Mouse (Mus musculus): ENCODE measurements at regions not wholly inside any gene's neighbourhood (a gene's known extent, or its start where the extent isn't known, plus 50 kb on each side); places are given as distances from the start of the nearest gene placed in this dataset.
A peak's percentile ranks its signal among the peaks of the same experiment; 100 is the strongest.

GRCm38 (mm10) chr1:67477006-67477405, 354.2 kb downstream of the Cps1 start:
- H3K36me3 ChIP-seq, result no peaks in the 10 kb centered on the region
- ATAC-seq (ENCODE audit: low FRiP score, low read depth), result no peak
- no peaks in the 10 kb centered on the region for H3K4me1 ChIP-seq (replicated peaks)
- 66% methylated on average over 11 of the region's 11 CpGs for WGBS
- 0 out of 2 replicates have a peak overlapping the region, but pooled peaks have one; percentile 1 for H3K4me2 ChIP-seq
- no peaks in the 10 kb centered on the region for H3K9me3 ChIP-seq
- no peak overlapping the region for H3K4me3 ChIP-seq
- no peak overlapping the region for H3K27ac ChIP-seq (replicated peaks)
- H3K9ac ChIP-seq, result no peak overlapping the region
- H3K27me3 ChIP-seq, result no peaks in the 10 kb centered on the region

- H3K9me3 ChIP-seq, result no peaks in the 10 kb centered on the region
- H3K27ac ChIP-seq (replicated peaks), result no peak overlapping the region
- H3K9ac ChIP-seq, result no peak overlapping the region
- H3K4me2 ChIP-seq, result no peak overlapping the region
- no peaks in the 10 kb centered on the region for H3K36me3 ChIP-seq
- no peaks in the 10 kb centered on the region for H3K4me1 ChIP-seq (replicated peaks)
- no peaks in the 10 kb centered on the region for H3K27me3 ChIP-seq
- WGBS, result 94% methylated on average over 3 of the region's 3 CpGs
- H3K4me3 ChIP-seq, result no peak overlapping the region
- no peak for ATAC-seq (ENCODE audit: low FRiP score, low read depth)
Observed at GRCm38 (mm10) chr1:67477966-67478365, 355.1 kb downstream of the Cps1 start.

GRCm38 (mm10) chr1:67481974-67482373, 359.1 kb downstream of the Cps1 start:
- Histone ChIP-seq H3K4me2 (no peak overlapping the region), H3K27ac (replicated peaks) (no peak overlapping the region), H3K36me3 (no peaks in the 10 kb centered on the region), H3K9me3 (no peaks in the 10 kb centered on the region), H3K4me1 (replicated peaks) (no peaks in the 10 kb centered on the region), H3K9ac (no peak overlapping the region), H3K27me3 (no peaks in the 10 kb centered on the region), H3K4me3 (no peak overlapping the region)
- no peak for ATAC-seq (ENCODE audit: low FRiP score, low read depth)
- WGBS, result 89% methylated on average over 1 of the region's 1 CpGs

DNA sequence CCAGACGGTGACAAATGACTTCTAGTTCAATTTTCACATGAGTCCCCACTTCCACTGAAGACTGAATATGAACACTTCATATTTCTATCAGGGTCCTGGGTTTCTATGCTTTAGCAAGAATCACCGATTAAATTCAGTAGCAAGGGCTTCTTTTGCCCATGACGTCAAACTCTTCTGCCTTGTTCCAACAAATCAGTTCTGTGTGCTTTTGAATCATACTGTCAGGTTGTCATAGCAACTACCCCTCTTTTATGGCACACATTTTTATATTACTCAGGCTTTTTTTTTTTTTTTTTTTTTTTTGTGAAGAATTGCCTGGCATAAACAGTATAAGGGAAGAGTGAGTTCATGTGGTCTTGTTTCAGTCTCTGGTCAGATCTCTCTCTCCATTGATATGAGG, 381.3 kb downstream of the Cps1 start:
- no peaks in the 10 kb centered on the region for H3K9me3 ChIP-seq
- WGBS, result 74% methylated on average over 3 of the region's 3 CpGs
- no peaks in the 10 kb centered on the region for H3K36me3 ChIP-seq
- H3K9ac ChIP-seq, result no peak overlapping the region
- no peak for ATAC-seq (ENCODE audit: low FRiP score, low read depth)
- H3K27ac ChIP-seq (replicated peaks), result no peak overlapping the region
- H3K4me2 ChIP-seq, result no peak overlapping the region
- no peaks in the 10 kb centered on the region for H3K4me1 ChIP-seq (replicated peaks)
- H3K4me3 ChIP-seq, result no peak overlapping the region
- H3K27me3 ChIP-seq, result no peaks in the 10 kb centered on the region

GRCm38 (mm10) chr1:67505746-67506145, 382.9 kb downstream of the Cps1 start:
- Histone ChIP-seq H3K9me3 (no peaks in the 10 kb centered on the region), H3K27ac (replicated peaks) (no peak overlapping the region), H3K4me3 (no peak overlapping the region), H3K27me3 (no peaks in the 10 kb centered on the region), H3K4me1 (replicated peaks) (no peaks in the 10 kb centered on the region), H3K4me2 (no peak overlapping the region), H3K36me3 (no peaks in the 10 kb centered on the region), H3K9ac (no peak overlapping the region)
- 71% methylated on average over 2 of the region's 2 CpGs for WGBS
- ATAC-seq (ENCODE audit: low FRiP score, low read depth), result no peak

DNA sequence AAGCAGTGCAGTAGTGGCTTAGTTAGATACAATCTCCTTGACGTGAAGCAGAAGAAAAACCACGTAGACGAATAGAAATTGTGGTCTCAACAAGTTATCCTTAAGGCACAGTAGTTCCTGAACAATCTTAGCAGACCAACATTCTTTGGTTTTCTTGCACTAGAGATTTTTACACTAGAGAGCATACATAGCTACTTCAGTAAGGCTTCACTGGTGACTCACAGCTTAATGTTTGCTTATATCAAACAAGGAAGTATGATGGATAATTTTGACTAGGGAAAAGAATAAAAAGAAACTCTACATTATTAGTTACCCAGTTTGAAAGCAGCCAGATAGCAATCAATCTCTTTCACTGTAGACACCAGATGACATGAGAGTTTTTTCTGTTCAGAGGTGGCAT, 395.5 kb downstream of the Cps1 start:
- no peak for ATAC-seq (ENCODE audit: low FRiP score, low read depth)
- no peaks in the 10 kb centered on the region for H3K4me1 ChIP-seq (replicated peaks)
- 90% methylated on average over 3 of the region's 3 CpGs for WGBS

DNA sequence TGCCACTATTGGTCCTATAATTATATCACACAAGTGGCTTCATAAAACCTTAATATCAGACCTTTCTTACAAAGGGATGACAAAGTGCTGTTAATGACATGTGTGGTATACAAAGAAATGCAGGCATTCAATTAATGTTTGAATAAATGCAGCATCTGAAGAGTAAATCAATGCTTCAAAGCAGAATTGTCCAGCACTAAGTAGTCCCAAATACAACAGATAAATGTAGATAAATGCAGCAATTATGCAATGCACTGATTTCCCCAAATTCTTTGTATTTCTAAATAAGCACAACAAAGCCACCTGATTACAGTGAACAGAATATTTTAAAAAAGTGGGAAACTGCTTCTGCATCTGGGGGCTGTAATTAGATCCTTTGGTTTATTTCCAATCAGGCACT, 435.9 kb downstream of the Cps1 start:
- H3K27ac ChIP-seq (replicated peaks), result no peak overlapping the region
- H3K36me3 ChIP-seq, result no peaks in the 10 kb centered on the region
- H3K4me2 ChIP-seq, result no peak overlapping the region
- H3K9me3 ChIP-seq, result no peaks in the 10 kb centered on the region
- H3K9ac ChIP-seq, result no peak overlapping the region
- H3K4me3 ChIP-seq, result no peak overlapping the region
- ATAC-seq (ENCODE audit: low FRiP score, low read depth), result no peak
- H3K4me1 ChIP-seq (replicated peaks), result no peaks in the 10 kb centered on the region
- H3K27me3 ChIP-seq, result no peaks in the 10 kb centered on the region

More for the DNA sequence above, 395.5 kb downstream of the Cps1 start:
- no peak overlapping the region for H3K4me2 ChIP-seq
- no peaks in the 10 kb centered on the region for H3K36me3 ChIP-seq
- H3K4me3 ChIP-seq, result no peak overlapping the region
- no peaks in the 10 kb centered on the region for H3K9me3 ChIP-seq
- no peaks in the 10 kb centered on the region for H3K27me3 ChIP-seq
- no peak overlapping the region for H3K9ac ChIP-seq
- H3K27ac ChIP-seq (replicated peaks), result no peak overlapping the region

DNA sequence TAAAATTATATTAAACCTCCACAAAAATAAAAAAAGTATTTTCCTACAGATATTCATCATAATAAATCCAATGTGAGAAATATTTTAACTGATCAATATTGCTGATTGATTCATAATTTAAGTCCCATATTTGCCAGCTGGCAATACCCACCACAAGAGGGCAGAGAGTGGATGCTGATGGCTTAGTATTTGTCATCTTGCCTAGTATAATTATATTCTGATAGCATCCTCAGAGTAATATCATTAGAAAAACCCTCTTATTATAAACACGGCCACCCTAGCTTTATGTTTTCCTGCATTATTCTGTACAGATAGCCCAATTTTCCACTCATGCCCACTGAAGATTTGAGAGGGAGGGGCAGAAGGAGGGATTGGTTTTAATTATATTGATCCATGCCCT, 436.4 kb downstream of the Cps1 start:
- H3K9me3 ChIP-seq, result no peaks in the 10 kb centered on the region
- no peak overlapping the region for H3K9ac ChIP-seq
- no peak for ATAC-seq (ENCODE audit: low FRiP score, low read depth)
- no peak overlapping the region for H3K4me3 ChIP-seq
- no peaks in the 10 kb centered on the region for H3K36me3 ChIP-seq
- no peaks in the 10 kb centered on the region for H3K27me3 ChIP-seq
- H3K27ac ChIP-seq (replicated peaks), result no peak overlapping the region
- WGBS, result 43% methylated on average over 1 of the region's 1 CpGs
- H3K4me1 ChIP-seq (replicated peaks), result no peaks in the 10 kb centered on the region
- H3K4me2 ChIP-seq, result no peak overlapping the region

- no peaks in the 10 kb centered on the region for H3K9me3 ChIP-seq
Observed at GRCm38 (mm10) chr1:67571616-67572015, 448.8 kb downstream of the Cps1 start.

DNA sequence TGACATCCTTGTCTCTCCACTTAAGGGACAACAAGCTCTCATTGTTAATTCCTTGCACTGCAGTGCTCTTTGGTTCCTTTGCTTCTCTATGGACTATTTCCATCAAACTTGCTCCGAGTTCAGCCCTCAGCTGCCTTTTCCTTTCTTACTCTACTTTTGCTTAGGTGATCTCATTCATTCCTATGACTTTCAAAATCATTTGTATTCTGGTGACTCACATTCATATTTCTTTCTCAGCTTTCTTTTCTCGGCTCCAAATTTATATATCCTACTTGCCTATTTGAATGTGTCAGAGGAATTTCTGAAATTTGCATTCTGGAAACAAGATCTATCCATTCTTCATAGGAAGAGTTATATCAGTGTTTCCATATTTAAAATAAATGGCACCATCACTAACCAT, 456.9 kb downstream of the Cps1 start:
- no peaks in the 10 kb centered on the region for H3K36me3 ChIP-seq
- no peaks in the 10 kb centered on the region for H3K27me3 ChIP-seq
- H3K4me3 ChIP-seq, result no peak overlapping the region
- H3K4me2 ChIP-seq, result no peak overlapping the region
- no peak overlapping the region for H3K9ac ChIP-seq
- no peaks in the 10 kb centered on the region for H3K9me3 ChIP-seq
- ATAC-seq (ENCODE audit: low FRiP score, low read depth), result no peak
- 87% methylated on average over 2 of the region's 2 CpGs for WGBS
- H3K4me1 ChIP-seq (replicated peaks), result no peaks in the 10 kb centered on the region
- H3K27ac ChIP-seq (replicated peaks), result no peak overlapping the region

More at GRCm38 (mm10) chr1:67571616-67572015, 448.8 kb downstream of the Cps1 start:
- no peaks in the 10 kb centered on the region for H3K4me1 ChIP-seq (replicated peaks)
- no peak overlapping the region for H3K27ac ChIP-seq (replicated peaks)
- H3K27me3 ChIP-seq, result no peaks in the 10 kb centered on the region
- no peaks in the 10 kb centered on the region for H3K36me3 ChIP-seq
- 84% methylated on average over 1 of the region's 1 CpGs for WGBS
- no peak overlapping the region for H3K9ac ChIP-seq
- ATAC-seq (ENCODE audit: low FRiP score, low read depth), result no peak
- H3K4me2 ChIP-seq, result no peak overlapping the region
- H3K4me3 ChIP-seq, result no peak overlapping the region
